Mouse (Mus musculus) embryonic stem cell, embryonic (primary cell): Measurements from ENCODE around the gene Tmem87b.

Experiments
- CTCF ChIA-PET, 4 experiments: fragments of 300-600 bp in 2 of 4; fragments of 350-600 bp in 2 of 4; sonication (Branson Sonifier 250); formaldehyde crosslinking; loops; one replicate each; lab custom pipeline; 2022; ENCODE audit warnings: inconsistent platforms in 2 of 4; lab: Charles Lee
- POLR2A ChIA-PET, 4 experiments: fragments of 300-600 bp in 2 of 4; fragments of 350-600 bp in 2 of 4; sonication (Branson Sonifier 250); formaldehyde crosslinking; loops; one replicate each; lab custom pipeline; 2022; ENCODE audit warnings: antibody characterized with exemption in 4 of 4, inconsistent platforms in 1 of 4; lab: Charles Lee

Tmem87b gene

GRCm38 (mm10) chr2:128858962-128859361 is 41.0 kb downstream of the Tmem87b start:
- CTCF ChIA-PET = interaction anchor here in 1 of 4 experiments (1.2 kb wide), 1 partner anchor 23 kb away, joined by 3 read pairs; no protein-coding TSS in a partner anchor
- POLR2A ChIA-PET = interaction anchor here in 1 of 4 experiments (1.1 kb wide), 1 partner anchor 41 kb away, joined by 3 read pairs; the partner anchor contains the start of gene Tmem87b

- CTCF ChIA-PET = no interaction called here
Measured at GRCm38 (mm10) chr2:128859861-128860260, 41.9 kb downstream of the Tmem87b start.

GRCm38 (mm10) chr2:128862636-128863035 is 44.7 kb downstream of the Tmem87b start, which contains the start of gene Fbln7:
Fbln7 (plus strand) TSS chr2:128862981.
- CTCF ChIA-PET = interaction anchor here in 1 of 4 experiments (0.5 kb wide), 1 partner anchor 1433 kb away, joined by 3 read pairs; no protein-coding TSS in a partner anchor
- POLR2A ChIA-PET = interaction anchor here in 1 of 4 experiments (0.6 to 1.9 kb wide), 2 partner anchors 11 to 146 kb away, joined by 3 to 8 read pairs; no protein-coding TSS in a partner anchor

More at GRCm38 (mm10) chr2:128859861-128860260, 41.9 kb downstream of the Tmem87b start:
- POLR2A ChIA-PET = interaction anchor here in 1 of 4 experiments (1.1 kb wide), 1 partner anchor 42 kb away, joined by 3 read pairs; the partner anchor contains the start of gene Tmem87b

GRCm38 (mm10) chr2:128863777-128864331 is 45.9 kb downstream of the Tmem87b start:
- POLR2A ChIA-PET = interaction anchor here in 2 of 4 experiments (0.9 to 1.0 kb wide), 3 partner anchors 14 to 102 kb away, joined by 3 read pairs; no protein-coding TSS in a partner anchor
- CTCF ChIA-PET = interaction anchor here in 2 of 4 experiments (0.7 to 1.1 kb wide), 2 partner anchors 46 to 84 kb away, joined by 3 to 4 read pairs; partner anchors contain the start of gene Tmem87b (in 1 of the 2)

- ChIA-PET POLR2A (interaction anchor here in 2 of 4 experiments (0.8 to 0.9 kb wide), 2 partner anchors 47 to 404 kb away, joined by 3 to 5 read pairs; partner anchors contain the start of gene Tmem87b (in 1 of the 2)), CTCF (no interaction called here)
Measured at GRCm38 (mm10) chr2:128865061-128865460, 47.1 kb downstream of the Tmem87b start.

- CTCF ChIA-PET = interaction anchor here in 2 of 4 experiments (0.6 to 0.7 kb wide), 2 partner anchors 803 to 939 kb away, joined by 3 read pairs; no protein-coding TSS in a partner anchor
- POLR2A ChIA-PET = interaction anchor here in 3 of 4 experiments (0.5 to 1.3 kb wide), 8 partner anchors 8 to 716 kb away, joined by 3 to 7 read pairs (median 3); partner anchors contain the start of gene Anapc1 (in 1 of the 3)
Measured at GRCm38 (mm10) chr2:128871656-128872055, 53.7 kb downstream of the Tmem87b start.

GRCm38 (mm10) chr2:128872256-128872655 is 54.3 kb downstream of the Tmem87b start:
- ChIA-PET CTCF (interaction anchor here in 2 of 4 experiments (0.6 to 0.7 kb wide), 2 partner anchors 802 to 939 kb away, joined by 3 read pairs; no protein-coding TSS in a partner anchor), POLR2A (interaction anchor here in 2 of 4 experiments (0.9 to 1.3 kb wide), 3 partner anchors 11 to 715 kb away, joined by 3 read pairs; no protein-coding TSS in a partner anchor)

GRCm38 (mm10) chr2:128875526-128875925 is 57.6 kb downstream of the Tmem87b start:
- POLR2A ChIA-PET = no interaction called here

GRCm38 (mm10) chr2:128881236-128881635 is 63.3 kb downstream of the Tmem87b start:
- ChIA-PET CTCF (interaction anchor here in 3 of 4 experiments (0.6 to 1.6 kb wide), 5 partner anchors 44 to 948 kb away, joined by 3 to 5 read pairs (median 3); no protein-coding TSS in a partner anchor), POLR2A (no interaction called here)

More at GRCm38 (mm10) chr2:128875526-128875925, 57.6 kb downstream of the Tmem87b start:
- CTCF ChIA-PET = no interaction called here

GRCm38 (mm10) chr2:128885225-128885811 is 67.4 kb downstream of the Tmem87b start:
- CTCF ChIA-PET = no interaction called here
- POLR2A ChIA-PET = no interaction called here

GRCm38 (mm10) chr2:128887866-128888550 is 70.1 kb downstream of the Tmem87b start:
- CTCF ChIA-PET = interaction anchor here in 1 of 4 experiments (0.6 kb wide), 1 partner anchor 1543 kb away, joined by 16 read pairs; no protein-coding TSS in a partner anchor
- POLR2A ChIA-PET = interaction anchor here in 3 of 4 experiments (0.7 to 1.0 kb wide), 3 partner anchors 174 to 474 kb away, joined by 3 read pairs; partner anchors contain the start of gene Slc20a1 (in 1 of the 3)

- POLR2A ChIA-PET = interaction anchor here in 2 of 4 experiments (0.6 to 1.2 kb wide), 4 partner anchors 12 to 1297 kb away, joined by 3 to 10 read pairs (median 4); no protein-coding TSS in a partner anchor
- CTCF ChIA-PET = interaction anchor here in 1 of 4 experiments (0.7 kb wide), 1 partner anchor 73 kb away, joined by 4 read pairs; no protein-coding TSS in a partner anchor
Measured at GRCm38 (mm10) chr2:128890661-128891335, 72.9 kb downstream of the Tmem87b start.

- POLR2A ChIA-PET = interaction anchor here in 2 of 4 experiments (0.5 to 1.5 kb wide), 2 partner anchors 122 to 173 kb away, joined by 3 read pairs; partner anchors contain the start of gene Ttl (in 1 of the 2)
- CTCF ChIA-PET = interaction anchor here in 1 of 4 experiments (0.6 kb wide), 1 partner anchor 1396 kb away, joined by 3 read pairs; no protein-coding TSS in a partner anchor
Measured at GRCm38 (mm10) chr2:128892180-128892721, 74.3 kb downstream of the Tmem87b start.

- POLR2A ChIA-PET = no interaction called here
- CTCF ChIA-PET = interaction anchor here in 1 of 4 experiments (1.7 kb wide), 1 partner anchor 21 kb away, joined by 4 read pairs; no protein-coding TSS in a partner anchor
Measured at GRCm38 (mm10) chr2:128902843-128903242, 84.9 kb downstream of the Tmem87b start.

GRCm38 (mm10) chr2:128903661-128904060 is 85.7 kb downstream of the Tmem87b start:
- POLR2A ChIA-PET = no interaction called here
- CTCF ChIA-PET = interaction anchor here in 1 of 4 experiments (0.7 kb wide), 1 partner anchor 10 kb away, joined by 3 read pairs; no protein-coding TSS in a partner anchor
